Mouse (Mus musculus) testis, adult 2 months (tissue): ENCODE results near the gene Thrap3.

Experiments
- CTCF ChIP-seq: fragments of 200-500 bp; IDR thresholded peaks from 2 replicates; pipeline ENCODE4 v1.5.1; 2012; ENCODE audit warnings: low read depth, mild to moderate bottlenecking, inconsistent platforms, low read length, moderate library complexity; ENCODE audit not compliant: control insufficient read depth, insufficient read depth, insufficient replicate concordance
- POLR2A ChIP-seq: fragments of 200-500 bp; IDR thresholded peaks from 2 replicates; pipeline ENCODE4 v1.6.1; 2012; ENCODE audit warnings: low read depth, mild to moderate bottlenecking, inconsistent platforms, low read length, moderate library complexity; ENCODE audit not compliant: control insufficient read depth

- TF ChIP-seq POLR2A (no peak), CTCF (no peak)
These were observed 54.2 kb downstream of the Thrap3 start for GRCm38 (mm10) chr4:126148161-126148961.
